Mouse (Mus musculus) limb, embryonic 11.5 days (tissue): ENCODE data around the gene Jhy. TPM values are rescaled to one million over a fixed set of nuclear protein-coding genes. Genes with fewer than 3 reads are reported as not detected.

Experiments
- ATAC-seq: fragments of 200-750 bp; cut with Nextera tagmentation; 2 replicates; pipeline ENCODE4 v1.8.0; 2017; ENCODE audit warnings: low read depth; ENCODE audit not compliant: insufficient number of reproducible peaks, low FRiP score, low TSS enrichment
- DNase-seq: peaks from one replicate; pipeline ENCODE4 v3.0.0-alpha.2; 2015; ENCODE audit warnings: low spot score
- H3K27ac ChIP-seq: fragments of 300-500 bp; sonication (generic); replicated peaks from 2 replicates; pipeline ENCODE4 v1.5.1; 2014; ENCODE audit warnings: low read depth, mild to moderate bottlenecking, low read length
- H3K27me3 ChIP-seq: fragments of 300-500 bp; sonication (generic); 2 replicates; pipeline ENCODE4 v1.6.1; 2014; ENCODE audit warnings: mild to moderate bottlenecking, low read length, mixed read lengths; ENCODE audit not compliant: control insufficient read depth, insufficient read depth
- H3K36me3 ChIP-seq: fragments of 300-500 bp; sonication (generic); 2 replicates; pipeline ENCODE4 v1.6.1; 2014; ENCODE audit warnings: mild to moderate bottlenecking, low read length, moderate library complexity, mixed read lengths; ENCODE audit not compliant: control insufficient read depth, insufficient read depth
- H3K4me1 ChIP-seq: fragments of 300-500 bp; sonication (generic); 2 replicates; pipeline ENCODE4 v1.6.1; 2014; ENCODE audit warnings: low read length, mixed read lengths; ENCODE audit not compliant: control insufficient read depth, insufficient read depth
- H3K4me2 ChIP-seq: fragments of 300-500 bp; sonication (generic); 2 replicates; pipeline ENCODE4 v1.6.1; 2014; ENCODE audit warnings: low read depth, mild to moderate bottlenecking, moderate library complexity; ENCODE audit not compliant: severe bottlenecking
- H3K4me3 ChIP-seq: fragments of 300-500 bp; sonication (generic); 2 replicates; pipeline ENCODE4 v1.5.1; 2014; ENCODE audit warnings: low read depth, low read length
- H3K9ac ChIP-seq: fragments of 300-500 bp; sonication (generic); 2 replicates; pipeline ENCODE4 v1.6.1; 2014; ENCODE audit warnings: mild to moderate bottlenecking, low read length
- H3K9me3 ChIP-seq: fragments of 300-500 bp; sonication (generic); 2 replicates; pipeline ENCODE4 v1.6.1; 2016; ENCODE audit warnings: low read length; ENCODE audit not compliant: control insufficient read depth
- WGBS: fragments of 180-500 bp; shearing (Covaris S2); extraction: QIAGEN DNeasy Blood & Tissue Kit; methylation state at CpG from one replicate; pipeline ENCODE4 v1.1.7; 2014; 5-methylcytosine and 5-hydroxymethylcytosine counted together
- polyA plus RNA-seq: library from polyadenylated mRNA; unstranded; fragments of >200 nt; fragmentation: Nextera tagmentation; extraction: Ambion mirVana; gene quantifications from 2 replicates; pipeline ENCODE4 v1.2.1, GENCODE M21; 2014

Gene Jhy
- polyA plus RNA-seq, 1 experiment from 2014 or later = 0.27 TPM

GRCm38 (mm10) chr9:40989940-40990588 is 26.1 kb upstream of the Jhy start:
- no peak for ATAC-seq
- Histone ChIP-seq H3K4me2 (no peak overlapping the region), H3K9ac (peak overlapping the region; percentile 17; the same call in 1 of the 2 replicates), H3K4me1 (peaks cover 7% of the 10 kb centered on the region; the same call in 1 of the 2 replicates), H3K9me3 (no peaks in the 10 kb centered on the region), H3K36me3 (no peaks in the 10 kb centered on the region), H3K4me3 (no peak overlapping the region), H3K27me3 (no peaks in the 10 kb centered on the region), H3K27ac (no peak overlapping the region)
- WGBS = 43% methylated on average over 4 of the region's 4 CpGs
- DNase-seq = peak; percentile 77

GRCm38 (mm10) chr9:40984313-40984712 is 20.4 kb upstream of the Jhy start:
- no peak overlapping the region for H3K27ac ChIP-seq
- ATAC-seq = no peak

GRCm38 (mm10) chr9:40983758-40984157 is 19.8 kb upstream of the Jhy start:
- H3K4me3 ChIP-seq = no peak overlapping the region
- ATAC-seq (no peak), DNase-seq (no peak)
- H3K27me3 ChIP-seq = no peaks in the 10 kb centered on the region
- no peaks in the 10 kb centered on the region for H3K9me3 ChIP-seq
- no peak overlapping the region for H3K27ac ChIP-seq
- no peaks in the 10 kb centered on the region for H3K36me3 ChIP-seq
- no peak overlapping the region for H3K9ac ChIP-seq
- 76% methylated on average over 3 of the region's 3 CpGs for WGBS
- no peaks in the 10 kb centered on the region for H3K4me1 ChIP-seq
- no peak overlapping the region for H3K4me2 ChIP-seq

More at GRCm38 (mm10) chr9:40984313-40984712, 20.4 kb upstream of the Jhy start:
- 67% methylated on average over 3 of the region's 3 CpGs for WGBS
- no peaks in the 10 kb centered on the region for H3K27me3 ChIP-seq
- no peaks in the 10 kb centered on the region for H3K36me3 ChIP-seq
- no peak for DNase-seq
- no peaks in the 10 kb centered on the region for H3K4me1 ChIP-seq
- no peak overlapping the region for H3K9ac ChIP-seq
- no peak overlapping the region for H3K4me3 ChIP-seq
- H3K4me2 ChIP-seq = no peak overlapping the region
- H3K9me3 ChIP-seq = no peaks in the 10 kb centered on the region

- 38% methylated on average over 6 of the region's 6 CpGs for WGBS
- H3K4me2 ChIP-seq = no peak overlapping the region
- H3K4me3 ChIP-seq = no peak overlapping the region
- ATAC-seq = no peak
- no peaks in the 10 kb centered on the region for H3K27me3 ChIP-seq
- H3K9me3 ChIP-seq = no peaks in the 10 kb centered on the region
- no peaks in the 10 kb centered on the region for H3K36me3 ChIP-seq
- no peak for DNase-seq
- H3K4me1 ChIP-seq = no peaks in the 10 kb centered on the region
- no peak overlapping the region for H3K27ac ChIP-seq
- H3K9ac ChIP-seq = no peak overlapping the region
Observed at GRCm38 (mm10) chr9:40982480-40982879, 18.6 kb upstream of the Jhy start.

- Histone ChIP-seq H3K27me3 (no peaks in the 10 kb centered on the region), H3K4me1 (no peaks in the 10 kb centered on the region), H3K4me2 (no peak overlapping the region), H3K4me3 (no peak overlapping the region), H3K9me3 (no peaks in the 10 kb centered on the region), H3K9ac (no peak overlapping the region), H3K27ac (no peak overlapping the region), H3K36me3 (no peaks in the 10 kb centered on the region)
- 81% methylated on average over 11 of the region's 11 CpGs for WGBS
- ATAC-seq = no peak
- DNase-seq = no peak
Observed at GRCm38 (mm10) chr9:40974042-40974801, 10.3 kb upstream of the Jhy start.

- ATAC-seq (no peak), DNase-seq (no peak)
- Histone ChIP-seq H3K4me2 (peak overlapping the region; percentile 96), H3K4me1 (0 out of 2 replicates have a peak, but pooled peaks cover 6% of the 10 kb centered on the region), H3K9ac (no peak overlapping the region; the same call in 1 of the 2 replicates), H3K27me3 (peaks cover 9% of the 10 kb centered on the region), H3K4me3 (peak overlapping the region; percentile 34), H3K27ac (no peak overlapping the region), H3K36me3 (no peaks in the 10 kb centered on the region), H3K9me3 (no peaks in the 10 kb centered on the region)
- WGBS = 15% methylated on average over 7 of the region's 7 CpGs
Observed at GRCm38 (mm10) chr9:40964418-40964714, 448 bp upstream of the Jhy start.

- Histone ChIP-seq H3K4me2 (no peak overlapping the region), H3K27me3 (peaks cover 9% of the 10 kb centered on the region), H3K4me1 (0 out of 2 replicates have a peak, but pooled peaks cover 6% of the 10 kb centered on the region), H3K36me3 (no peaks in the 10 kb centered on the region), H3K4me3 (no peak overlapping the region), H3K27ac (no peak overlapping the region), H3K9me3 (no peaks in the 10 kb centered on the region), H3K9ac (no peak overlapping the region)
- DNase-seq = no peak
- 57% methylated on average over 3 of the region's 3 CpGs for WGBS
- ATAC-seq = no peak
Observed at GRCm38 (mm10) chr9:40961401-40961800, 2.5 kb downstream of the Jhy start.

- Histone ChIP-seq H3K27ac (no peak overlapping the region), H3K36me3 (no peaks in the 10 kb centered on the region), H3K4me2 (no peak overlapping the region), H3K4me3 (no peak overlapping the region), H3K9ac (no peak overlapping the region), H3K9me3 (no peaks in the 10 kb centered on the region), H3K27me3 (no peaks in the 10 kb centered on the region), H3K4me1 (no peaks in the 10 kb centered on the region)
- 66% methylated on average over 18 of the region's 18 CpGs for WGBS
- DNase-seq (no peak), ATAC-seq (no peak)
Observed at GRCm38 (mm10) chr9:40949039-40949615, 14.8 kb downstream of the Jhy start.
